Mouse (Mus musculus): ENCODE results near the gene D11Wsu47e.

- TF ChIP-seq CTCF (IDR thresholded peaks at IDR 0.05; ENCODE audit: low read depth) (no peak; the same call in 1 of the 2 replicates), EP300 (IDR thresholded peaks at IDR 0.05; ENCODE audit: low read depth) (no peak)
Measured at GRCm38 (mm10) chr11:113715078-113715674, 31.0 kb downstream of the D11Wsu47e start.
